Mouse (Mus musculus): ENCODE results near the gene Sft2d1.

GRCm38 (mm10) chr17:8296313-8296844 is 14.5 kb upstream of the Sft2d1 start:
- TF ChIP-seq GATA1 (IDR thresholded peaks at IDR 0.05; ENCODE audit: low read length) (no peak), TAL1 (IDR thresholded peaks at IDR 0.05; ENCODE audit: low read length) (no peak)

Measured in erythroblast, embryonic 14.5 days (primary cell).